Comparison of ENCODE assay signal across 8 mouse cellular contexts in genomic region chr10:18469279-18470135, GRCm38 (mm10).
DNase-seq lines count a peak whose midpoint lies in the region; ATAC-seq lines count a peak whose summit lies in the region.

No protein-coding gene starts in this region.

- H3K36me3 ChIP-seq in hindbrain, embryonic 13.5 days: peaks cover 10% of the 10 kb centered on the region
- peaks cover 13% of the 10 kb centered on the region for H3K36me3 ChIP-seq in limb, embryonic 13.5 days
- no peaks in the 10 kb centered on the region for H3K36me3 ChIP-seq in midbrain, embryonic 16.5 days (ENCODE audit: control insufficient read depth, insufficient read depth, low read length)

- H3K4me1 ChIP-seq in hindbrain, embryonic 13.5 days (replicated peaks): peaks cover 59% of the 10 kb centered on the region
- peaks cover 45% of the 10 kb centered on the region for H3K4me1 ChIP-seq in limb, embryonic 13.5 days
- H3K4me1 ChIP-seq in midbrain, embryonic 16.5 days (ENCODE audit: control insufficient read depth, insufficient read depth, low read length): peaks cover 31% of the 10 kb centered on the region

- H3K27me3 ChIP-seq in hindbrain, embryonic 13.5 days: no peaks in the 10 kb centered on the region
- H3K27me3 ChIP-seq in limb, embryonic 13.5 days: no peaks in the 10 kb centered on the region
- no peaks in the 10 kb centered on the region for H3K27me3 ChIP-seq in midbrain, embryonic 16.5 days (ENCODE audit: control insufficient read depth, insufficient read depth, low read depth, low read length)

- H3K9ac ChIP-seq in hindbrain, embryonic 13.5 days: peak overlapping the region; percentile 77
- no peak overlapping the region for H3K9ac ChIP-seq in limb, embryonic 13.5 days
- H3K9ac ChIP-seq in midbrain, embryonic 16.5 days (ENCODE audit: low read depth, low read length): peak overlapping the region; percentile 8

- H3K9me3 ChIP-seq in hindbrain, embryonic 13.5 days: no peaks in the 10 kb centered on the region
- no peaks in the 10 kb centered on the region for H3K9me3 ChIP-seq in limb, embryonic 13.5 days
- H3K9me3 ChIP-seq in midbrain, embryonic 16.5 days (replicated peaks; ENCODE audit: control insufficient read depth, low read length, poor library complexity, severe bottlenecking): no peaks in the 10 kb centered on the region

- H3K27ac ChIP-seq in hindbrain, embryonic 13.5 days: peak overlapping the region; percentile 96
- peak overlapping the region; percentile 12; the same call in 1 of the 2 replicates for H3K27ac ChIP-seq in limb, embryonic 13.5 days
- peak overlapping the region; percentile 19 for H3K27ac ChIP-seq in midbrain, embryonic 16.5 days (ENCODE audit: low read length)

- WGBS in hindbrain, embryonic 13.5 days: under 1% methylated on average over 17 of the region's 17 CpGs
- WGBS in limb, embryonic 13.5 days: 2% methylated on average over 17 of the region's 17 CpGs
- WGBS in midbrain, embryonic 16.5 days: under 1% methylated on average over 17 of the region's 17 CpGs

- peak; percentile 30 to 42 for DNase-seq in left cerebral cortex, postnatal 25 days (ENCODE audit: low spot score in 2 of 2)
- no peak for DNase-seq in left cerebral cortex, adult 9 months (ENCODE audit: low spot score in 2 of 2)
- DNase-seq in embryo, embryonic 10.5 days (ENCODE audit: low spot score): peak; percentile 90
- no peak for DNase-seq in left cerebral cortex, adult 11 months (ENCODE audit: low spot score)

- H3K4me3 ChIP-seq in hindbrain, embryonic 13.5 days: peak overlapping the region; percentile 43
- peak overlapping the region; percentile 21 for H3K4me3 ChIP-seq in limb, embryonic 13.5 days
- peak overlapping the region; percentile 26 for H3K4me3 ChIP-seq in midbrain, embryonic 16.5 days (ENCODE audit: low read depth, low read length)

- H3K4me2 ChIP-seq in hindbrain, embryonic 13.5 days: peak overlapping the region; percentile 63
- peak overlapping the region; percentile 56 for H3K4me2 ChIP-seq in limb, embryonic 13.5 days (replicated peaks)
- H3K4me2 ChIP-seq in midbrain, embryonic 16.5 days (ENCODE audit: low read length): peak overlapping the region; percentile 52

- intact Hi-C loops in left cerebral cortex, postnatal 25 days (cut with DNase I): no loop called here

- peak; percentile 77 for ATAC-seq in hindbrain, embryonic 13.5 days (ENCODE audit: low FRiP score)
- ATAC-seq in limb, embryonic 13.5 days (ENCODE audit: low FRiP score, low read depth): peak; percentile 48
- ATAC-seq in midbrain, embryonic 16.5 days: peak; percentile 61
- ATAC-seq in erythroid progenitor cell, adult 5-6 weeks (replicated peaks; ENCODE audit: low FRiP score, poor library complexity, severe bottlenecking): no peak

Comparison
In these comparisons a context has a peak if more than half of its experiments do, and no peak if none do; other contexts are left out.
1. DNase-seq: peak in left cerebral cortex, postnatal 25 days (2 of 2) and embryo, embryonic 10.5 days (single experiment); none in left cerebral cortex, adult 9 months (0 of 2) and left cerebral cortex, adult 11 months (single experiment).
2. H3K27ac ChIP-seq: peak in every context shown above with its lines; median percentile 96 in hindbrain, embryonic 13.5 days; 19 in midbrain, embryonic 16.5 days; 12 in limb, embryonic 13.5 days.
3. Peak in every context shown above with its lines, with median percentiles within 50 percentile points of each other: H3K4me2 ChIP-seq and H3K4me3 ChIP-seq.